Mouse (Mus musculus) hindbrain, embryonic 11.5 days (tissue): ENCODE results near the gene Arvcf. TPM values are rescaled to one million over a fixed set of nuclear protein-coding genes. Genes with fewer than 3 reads are reported as not detected.

ENCODE experiments used
- ATAC-seq: fragments of 200-750 bp; cut with Nextera tagmentation; 2 replicates; pipeline ENCODE4 v1.8.0; 2017; ENCODE audit warnings: mild to moderate bottlenecking, moderate TSS enrichment, moderate library complexity; ENCODE audit not compliant: low FRiP score
- DNase-seq: peaks from one replicate; pipeline ENCODE4 v3.0.0-alpha.2; 2015; ENCODE audit warnings: low spot score
- H3K27ac ChIP-seq: fragments of 300-500 bp; sonication (generic); 2 replicates; pipeline ENCODE4 v1.5.1; 2014; ENCODE audit warnings: mild to moderate bottlenecking, low read depth, low read length
- H3K27me3 ChIP-seq: fragments of 300-500 bp; sonication (generic); 2 replicates; pipeline ENCODE4 v1.6.1; 2014; ENCODE audit warnings: mild to moderate bottlenecking, low read length, moderate library complexity, mixed read lengths; ENCODE audit not compliant: control insufficient read depth, insufficient read depth
- H3K36me3 ChIP-seq: fragments of 300-500 bp; sonication (generic); 2 replicates; pipeline ENCODE4 v1.6.1; 2014; ENCODE audit warnings: mild to moderate bottlenecking, low read length, moderate library complexity, mixed read lengths; ENCODE audit not compliant: control insufficient read depth, insufficient read depth
- H3K4me1 ChIP-seq: fragments of 300-500 bp; sonication (generic); replicated peaks from 2 replicates; pipeline ENCODE4 v1.6.1; 2014; ENCODE audit warnings: low read length, mixed read lengths; ENCODE audit not compliant: control insufficient read depth, insufficient read depth
- H3K4me2 ChIP-seq: fragments of 300-500 bp; sonication (generic); replicated peaks from 2 replicates; pipeline ENCODE4 v1.6.1; 2014; ENCODE audit warnings: mild to moderate bottlenecking, low read depth, low read length
- H3K4me3 ChIP-seq: fragments of 300-500 bp; sonication (generic); 2 replicates; pipeline ENCODE4 v1.5.1; 2014; ENCODE audit warnings: low read depth, low read length
- H3K9ac ChIP-seq: fragments of 300-500 bp; sonication (generic); 2 replicates; pipeline ENCODE4 v1.6.1; 2014; ENCODE audit warnings: low read depth, low read length
- H3K9me3 ChIP-seq: fragments of 300-500 bp; sonication (generic); 2 replicates; pipeline ENCODE4 v1.6.1; 2016; ENCODE audit warnings: low read length; ENCODE audit not compliant: control insufficient read depth
- WGBS: fragments of 180-500 bp; shearing (Covaris S2); extraction: QIAGEN DNeasy Blood & Tissue Kit; methylation state at CpG from one replicate; pipeline ENCODE4 v1.1.7; 2014; 5-methylcytosine and 5-hydroxymethylcytosine counted together
- microRNA counts: library from miRNA; unstranded; fragments of <30 nt; microRNA quantifications from one replicate; lab custom pipeline; 2015
- polyA plus RNA-seq: library from polyadenylated mRNA; unstranded; fragments of >200 nt; fragmentation: Nextera tagmentation; extraction: Ambion mirVana; gene quantifications from 2 replicates; pipeline ENCODE4 v1.2.1, GENCODE M21; 2014

Gene Arvcf
- polyA plus RNA-seq, 1 experiment from 2014 or later, result 62.0 TPM

- Histone ChIP-seq H3K27me3 (no peaks in the 10 kb centered on the region), H3K36me3 (no peaks in the 10 kb centered on the region), H3K9me3 (no peaks in the 10 kb centered on the region), H3K4me3 (no peak overlapping the region), H3K27ac (no peak overlapping the region), H3K9ac (no peak overlapping the region), H3K4me1 (no peaks in the 10 kb centered on the region), H3K4me2 (no peak overlapping the region)
- ATAC-seq (no peak), DNase-seq (no peak)
- 41% methylated on average over 5 of the region's 5 CpGs for WGBS
Observed at GRCm38 (mm10) chr16:18453846-18454245, 105.9 kb downstream of the Arvcf start.

- no peak for DNase-seq
- H3K9ac ChIP-seq, result no peak overlapping the region
- 90% methylated on average over 6 of the region's 6 CpGs for WGBS
- H3K4me2 ChIP-seq, result no peak overlapping the region
- no peak overlapping the region for H3K27ac ChIP-seq
- H3K4me3 ChIP-seq, result no peak overlapping the region
- no peak for ATAC-seq
- no peaks in the 10 kb centered on the region for H3K36me3 ChIP-seq
- peaks cover 10% of the 10 kb centered on the region for H3K4me1 ChIP-seq
- no peaks in the 10 kb centered on the region for H3K27me3 ChIP-seq
- no peaks in the 10 kb centered on the region for H3K9me3 ChIP-seq
Observed at GRCm38 (mm10) chr16:18455407-18455806, 107.4 kb downstream of the Arvcf start.

MicroRNA genes within 50 kb of the gene (microRNA counts, 519-probe panel; counts per million panel counts)
- microRNA mmu-miR-185 (lab: Ali Mortazavi, UCI), result 4,022 counts per million, percentile 36 among the panel's probes with 10 or more counts

Other genes with a start within 250 kb of the Arvcf start
- 3.3 and 3.4 TPM in 2 replicates for gene Rtn4r, start 220.5 kb upstream of the Arvcf start, polyA plus RNA-seq
- gene Ccdc188, start 130.3 kb upstream of the Arvcf start, polyA plus RNA-seq, result not detected in 2 replicates
- 7.5 and 8.3 TPM in 2 replicates for gene Zdhhc8, start 113.0 kb upstream of the Arvcf start, polyA plus RNA-seq
- gene Trmt2a, start 99.5 kb upstream of the Arvcf start, polyA plus RNA-seq, result 77.0 and 85.0 TPM in 2 replicates
- gene Ranbp1, start 99.5 kb upstream of the Arvcf start, polyA plus RNA-seq, result 1,115 and 1,160 TPM in 2 replicates
- 1.4 and 1.6 TPM in 2 replicates for gene Gm49776, start 89.9 kb upstream of the Arvcf start, polyA plus RNA-seq
- gene Dgcr8, start 58.9 kb upstream of the Arvcf start, polyA plus RNA-seq, result 36.3 and 36.7 TPM in 2 replicates
- gene Tango2, start 79 bp upstream of the Arvcf start, polyA plus RNA-seq, result 51.3 and 54.0 TPM in 2 replicates
- 22.2 and 23.8 TPM in 2 replicates for gene Txnrd2, start 78.2 kb downstream of the Arvcf start, polyA plus RNA-seq
- gene Comt, start 78.7 kb downstream of the Arvcf start, polyA plus RNA-seq, result 49.6 and 53.9 TPM in 2 replicates
- gene Gnb1l, start 150.5 kb downstream of the Arvcf start, polyA plus RNA-seq, result 13.0 and 14.9 TPM in 2 replicates
- gene Rtl10, start 150.7 kb downstream of the Arvcf start, polyA plus RNA-seq, result 1.8 and 3.0 TPM in 2 replicates
- gene Tbx1, start 242.5 kb downstream of the Arvcf start, polyA plus RNA-seq, result 6.4 and 7.4 TPM in 2 replicates